Mouse (Mus musculus) midbrain, embryonic 11.5 days (tissue): ENCODE results near the gene Taf11. TPM values are rescaled to one million over a fixed set of nuclear protein-coding genes. Genes with fewer than 3 reads are reported as not detected.

Experiments
- ATAC-seq: fragments of 200-750 bp; cut with Nextera tagmentation; 2 replicates; pipeline ENCODE4 v1.8.0; 2017; ENCODE audit warnings: moderate TSS enrichment, moderate library complexity; ENCODE audit not compliant: low FRiP score
- DNase-seq: peaks from one replicate; pipeline ENCODE4 v3.0.0; 2015; ENCODE audit warnings: low spot score; ENCODE audit errors: missing footprints
- H3K27ac ChIP-seq: fragments of 300-500 bp; sonication (generic); 2 replicates; pipeline ENCODE4 v1.5.1; 2014; ENCODE audit warnings: low read depth, low read length
- H3K27me3 ChIP-seq: fragments of 300-500 bp; sonication (generic); 2 replicates; pipeline ENCODE4 v1.6.1; 2014; ENCODE audit warnings: mild to moderate bottlenecking, low read length, moderate library complexity, mixed read lengths; ENCODE audit not compliant: control insufficient read depth, insufficient read depth
- H3K36me3 ChIP-seq: fragments of 300-500 bp; sonication (generic); 2 replicates; pipeline ENCODE4 v1.6.1; 2014; ENCODE audit warnings: mild to moderate bottlenecking, low read length, moderate library complexity, mixed read lengths; ENCODE audit not compliant: control insufficient read depth, insufficient read depth
- H3K4me1 ChIP-seq: fragments of 300-500 bp; sonication (generic); 2 replicates; pipeline ENCODE4 v1.6.1; 2014; ENCODE audit warnings: low read length; ENCODE audit not compliant: control insufficient read depth, insufficient read depth
- H3K4me2 ChIP-seq: fragments of 300-500 bp; sonication (generic); 2 replicates; pipeline ENCODE4 v1.6.1; 2014; ENCODE audit warnings: mild to moderate bottlenecking, moderate library complexity
- H3K4me3 ChIP-seq: fragments of 300-500 bp; sonication (generic); 2 replicates; pipeline ENCODE4 v1.5.1; 2014; ENCODE audit warnings: low read depth, low read length
- H3K9ac ChIP-seq: fragments of 300-500 bp; sonication (generic); 2 replicates; pipeline ENCODE4 v1.6.1; 2014; ENCODE audit warnings: low read length
- H3K9me3 ChIP-seq: fragments of 300-500 bp; sonication (generic); 2 replicates; pipeline ENCODE4 v1.6.1; 2016; ENCODE audit warnings: low read length; ENCODE audit not compliant: control insufficient read depth
- WGBS: fragments of 180-500 bp; shearing (Covaris S2); extraction: QIAGEN DNeasy Blood & Tissue Kit; methylation state at CpG from one replicate; pipeline ENCODE4 v1.1.7; 2014; 5-methylcytosine and 5-hydroxymethylcytosine counted together
- polyA plus RNA-seq: library from polyadenylated mRNA; unstranded; fragments of >200 nt; fragmentation: Nextera tagmentation; extraction: Ambion mirVana; gene quantifications from 2 replicates; pipeline ENCODE4 v1.2.1, GENCODE M21; 2014

Gene Taf11
- polyA plus RNA-seq, 1 experiment from 2014 or later = 95.0 TPM

GRCm38 (mm10) chr17:27908206-27908887 lies 1.3 kb downstream of the Taf11 start:
- DNase-seq (no peak), ATAC-seq (peak; percentile 35)
- 0% methylated on average over 12 of the region's 12 CpGs for WGBS
- Histone ChIP-seq H3K9me3 (no peaks in the 10 kb centered on the region), H3K4me1 (peaks cover 14% of the 10 kb centered on the region), H3K9ac (peak overlapping the region; percentile 89), H3K4me3 (peak overlapping the region; percentile 81), H3K4me2 (peak overlapping the region; percentile 75), H3K36me3 (peaks cover 2% of the 10 kb centered on the region; the same call in 1 of the 2 replicates), H3K27ac (peak overlapping the region; percentile 30; the same call in 1 of the 2 replicates), H3K27me3 (no peaks in the 10 kb centered on the region)

GRCm38 (mm10) chr17:27907512-27908205 lies 2.0 kb downstream of the Taf11 start:
- ATAC-seq (peak; percentile 58), DNase-seq (peak; percentile 100)
- peaks cover 14% of the 10 kb centered on the region for H3K4me1 ChIP-seq
- WGBS = under 1% methylated on average over 45 of the region's 45 CpGs
- no peaks in the 10 kb centered on the region for H3K9me3 ChIP-seq
- no peak overlapping the region; the same call in 1 of the 2 replicates for H3K27ac ChIP-seq
- H3K4me3 ChIP-seq = peak overlapping the region; percentile 81
- no peaks in the 10 kb centered on the region for H3K27me3 ChIP-seq
- H3K36me3 ChIP-seq = peaks cover 2% of the 10 kb centered on the region; the same call in 1 of the 2 replicates
- peak overlapping the region; percentile 89 for H3K9ac ChIP-seq
- H3K4me2 ChIP-seq = peak overlapping the region; percentile 75

- no peak overlapping the region for H3K4me2 ChIP-seq
- no peak for DNase-seq
- no peak overlapping the region for H3K9ac ChIP-seq
- H3K36me3 ChIP-seq = peaks cover 6% of the 10 kb centered on the region; the same call in 1 of the 2 replicates
- no peak overlapping the region for H3K27ac ChIP-seq
- H3K9me3 ChIP-seq = no peaks in the 10 kb centered on the region
- WGBS = 82% methylated on average over 19 of the region's 19 CpGs
- H3K4me3 ChIP-seq = no peak overlapping the region
- H3K4me1 ChIP-seq = no peaks in the 10 kb centered on the region
- ATAC-seq = no peak
- H3K27me3 ChIP-seq = no peaks in the 10 kb centered on the region
Observed at GRCm38 (mm10) chr17:27886499-27887210, 23.0 kb downstream of the Taf11 start.

- Histone ChIP-seq H3K4me1 (no peaks in the 10 kb centered on the region), H3K36me3 (peaks cover 8% of the 10 kb centered on the region; the same call in 1 of the 2 replicates), H3K4me2 (no peak overlapping the region), H3K9me3 (no peaks in the 10 kb centered on the region), H3K27ac (no peak overlapping the region), H3K27me3 (no peaks in the 10 kb centered on the region), H3K4me3 (no peak overlapping the region), H3K9ac (no peak overlapping the region)
- no peak for ATAC-seq
- DNase-seq = no peak
- 96% methylated on average over 6 of the region's 6 CpGs for WGBS
Observed at GRCm38 (mm10) chr17:27883994-27884393, 25.6 kb downstream of the Taf11 start.

- peaks cover 8% of the 10 kb centered on the region; the same call in 1 of the 2 replicates for H3K36me3 ChIP-seq
- H3K4me3 ChIP-seq = no peak overlapping the region
- ATAC-seq (no peak), DNase-seq (no peak)
- no peaks in the 10 kb centered on the region for H3K4me1 ChIP-seq
- no peaks in the 10 kb centered on the region for H3K27me3 ChIP-seq
- WGBS = 87% methylated on average over 8 of the region's 8 CpGs
- H3K4me2 ChIP-seq = no peak overlapping the region
- H3K9me3 ChIP-seq = no peaks in the 10 kb centered on the region
- H3K27ac ChIP-seq = no peak overlapping the region
- H3K9ac ChIP-seq = no peak overlapping the region
Observed at GRCm38 (mm10) chr17:27883129-27883528, 26.5 kb downstream of the Taf11 start.

GRCm38 (mm10) chr17:27881518-27881917 lies 28.1 kb downstream of the Taf11 start:
- peaks cover 6% of the 10 kb centered on the region; the same call in 1 of the 2 replicates for H3K36me3 ChIP-seq
- no peak for ATAC-seq

GRCm38 (mm10) chr17:27874510-27874909 lies 35.1 kb downstream of the Taf11 start:
- ATAC-seq = no peak
- Histone ChIP-seq H3K4me2 (no peak overlapping the region), H3K36me3 (no peaks in the 10 kb centered on the region), H3K9ac (no peak overlapping the region), H3K9me3 (no peaks in the 10 kb centered on the region), H3K27me3 (no peaks in the 10 kb centered on the region), H3K27ac (no peak overlapping the region), H3K4me1 (no peaks in the 10 kb centered on the region), H3K4me3 (no peak overlapping the region)
- no peak for DNase-seq
- 77% methylated on average over 5 of the region's 5 CpGs for WGBS

More at GRCm38 (mm10) chr17:27881518-27881917, 28.1 kb downstream of the Taf11 start:
- no peaks in the 10 kb centered on the region for H3K27me3 ChIP-seq
- H3K4me2 ChIP-seq = no peak overlapping the region
- H3K9ac ChIP-seq = no peak overlapping the region
- 71% methylated on average over 11 of the region's 11 CpGs for WGBS
- H3K27ac ChIP-seq = no peak overlapping the region
- DNase-seq = peak; percentile 84
- H3K4me3 ChIP-seq = no peak overlapping the region
- no peaks in the 10 kb centered on the region for H3K4me1 ChIP-seq
- H3K9me3 ChIP-seq = no peaks in the 10 kb centered on the region

- no peaks in the 10 kb centered on the region for H3K36me3 ChIP-seq
- ATAC-seq = no peak
- no peak overlapping the region for H3K9ac ChIP-seq
- WGBS = 84% methylated on average over 3 of the region's 3 CpGs
- no peak for DNase-seq
- H3K4me1 ChIP-seq = no peaks in the 10 kb centered on the region
- H3K4me3 ChIP-seq = no peak overlapping the region
- H3K27me3 ChIP-seq = no peaks in the 10 kb centered on the region
- H3K9me3 ChIP-seq = no peaks in the 10 kb centered on the region
- H3K4me2 ChIP-seq = no peak overlapping the region
- no peak overlapping the region for H3K27ac ChIP-seq
Observed at GRCm38 (mm10) chr17:27873583-27873982, 36.1 kb downstream of the Taf11 start.
